Mouse (Mus musculus) cerebellum, adult 2 months (tissue): Measurements from ENCODE around the gene Crlf1.

Experiments used
- CTCF ChIP-seq: fragments of 200-500 bp; IDR thresholded peaks from 2 replicates; pipeline ENCODE4 v1.5.1; 2011; ENCODE audit warnings: low read depth, mild to moderate bottlenecking, control low read depth, low read length, moderate library complexity, borderline replicate concordance; ENCODE audit not compliant: insufficient read depth
- POLR2A ChIP-seq: fragments of 200-500 bp; IDR thresholded peaks from 2 replicates; pipeline ENCODE4 v1.6.1; 2011; ENCODE audit warnings: low read length, control low read depth, borderline replicate concordance; ENCODE audit not compliant: insufficient read depth

DNA sequence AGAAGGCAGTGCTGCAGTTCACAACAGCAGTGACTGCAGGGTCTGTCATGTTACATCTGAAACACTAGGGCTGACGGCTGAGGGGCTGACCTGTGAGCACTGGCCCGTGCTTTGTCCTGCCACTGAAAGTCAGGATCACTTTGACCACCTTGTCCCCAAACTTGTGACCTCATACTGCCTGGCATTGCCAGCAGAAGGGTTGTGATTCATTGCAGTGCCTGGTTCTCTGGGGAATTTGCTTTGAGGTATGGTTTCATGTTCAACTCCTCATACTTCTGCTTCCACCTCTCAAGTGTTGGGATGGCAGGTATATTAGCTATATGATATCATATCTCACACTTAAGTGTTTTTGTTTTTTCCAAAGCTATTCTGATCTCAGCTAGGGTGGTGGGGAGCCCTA lies 42.7 kb downstream of the Crlf1 start:
- TF ChIP-seq CTCF (no peak), POLR2A (no peak)
